In genomic region chr2:128862636-128863035, GRCm38 (mm10) we compare ENCODE assay signal across 8 mouse cellular contexts. TPM values are rescaled to one million over a fixed set of nuclear protein-coding genes. Genes with fewer than 3 reads are reported as not detected.
A peak's percentile ranks its signal among the peaks of the same experiment; 100 is the strongest.
DNase-seq lines count a peak whose midpoint lies in the region; ATAC-seq and TF ChIP-seq lines count a peak whose summit lies in the region.

Gene Fbln7 (plus strand): TSS chr2:128862981.

- peak; percentile 62 for DNase-seq in heart, adult 11 months
- DNase-seq in heart, adult 18-20 months = no peak
- no peak for DNase-seq in forebrain, postnatal 0 days
- no peak for DNase-seq in urinary bladder, postnatal 25 days (ENCODE audit: low spot score)
- DNase-seq in left cerebral cortex, adult 11 months (ENCODE audit: low spot score) = no peak
- DNase-seq in ovary, postnatal 10 days (ENCODE audit: low spot score) = no peak

- peaks cover 50% of the 10 kb centered on the region for H3K27me3 ChIP-seq in E14TG2a.4 (ENCODE audit: insufficient read depth, low read length)
- H3K27me3 ChIP-seq in forebrain, postnatal 0 days (ENCODE audit: insufficient read depth, low read length) = no peaks in the 10 kb centered on the region
- peaks cover 40% of the 10 kb centered on the region for H3K27me3 ChIP-seq in liver, embryonic 15.5 days

- H3K4me3 ChIP-seq in E14TG2a.4 (replicated peaks; ENCODE audit: low read length) = peak within 1 kb of the TSS; percentile 78
- peak within 1 kb of the TSS; percentile 49 for H3K4me3 ChIP-seq in forebrain, postnatal 0 days (ENCODE audit: low read depth, low read length)
- peak within 1 kb of the TSS; percentile 33 for H3K4me3 ChIP-seq in liver, embryonic 15.5 days (replicated peaks)

- no peaks in the 10 kb centered on the region; the same call in 1 of the 2 replicates for H3K4me1 ChIP-seq in E14TG2a.4 (replicated peaks; ENCODE audit: low read depth, low read length)
- H3K4me1 ChIP-seq in forebrain, postnatal 0 days (ENCODE audit: insufficient read depth) = 0 out of 2 replicates have a peak, but pooled peaks cover 7% of the 10 kb centered on the region
- H3K4me1 ChIP-seq in liver, embryonic 15.5 days (replicated peaks) = no peaks in the 10 kb centered on the region

- H3K4me2 ChIP-seq in forebrain, postnatal 0 days (ENCODE audit: low read depth) = peak within 1 kb of the TSS; percentile 97
- H3K4me2 ChIP-seq in liver, embryonic 15.5 days = peak within 1 kb of the TSS; percentile 57

- no peak for TF ChIP-seq CTCF in E14TG2a.4 (conservative IDR thresholded peaks at IDR 0.05; ENCODE audit: low read length)
- no peak for TF ChIP-seq CTCF in forebrain, postnatal 0 days (IDR thresholded peaks at IDR 0.05; ENCODE audit: low read depth)

- H3K27ac ChIP-seq in forebrain, postnatal 0 days (ENCODE audit: low read depth, low read length) = no peak within 1 kb of the TSS
- no peak within 1 kb of the TSS for H3K27ac ChIP-seq in liver, embryonic 15.5 days (replicated peaks)

- H3K36me3 ChIP-seq in E14TG2a.4 (ENCODE audit: insufficient read depth, low read length) = no peaks in the 10 kb centered on the region
- no peaks in the 10 kb centered on the region for H3K36me3 ChIP-seq in forebrain, postnatal 0 days (ENCODE audit: insufficient read depth)
- H3K36me3 ChIP-seq in liver, embryonic 15.5 days (replicated peaks) = no peaks in the 10 kb centered on the region

- H3K9me3 ChIP-seq in E14TG2a.4 (ENCODE audit: low read length) = no peaks in the 10 kb centered on the region
- no peaks in the 10 kb centered on the region for H3K9me3 ChIP-seq in forebrain, postnatal 0 days (ENCODE audit: low read length)
- no peaks in the 10 kb centered on the region for H3K9me3 ChIP-seq in liver, embryonic 15.5 days (replicated peaks)

- peak within 1 kb of the TSS; percentile 46 for H3K9ac ChIP-seq in forebrain, postnatal 0 days
- H3K9ac ChIP-seq in liver, embryonic 15.5 days = no peak within 1 kb of the TSS

- ATAC-seq in forebrain, postnatal 0 days = no peak
- ATAC-seq in liver, embryonic 15.5 days (ENCODE audit: insufficient read depth) = no peak

- 94% methylated on average over 9 of the region's 9 CpGs for WGBS in forebrain, postnatal 0 days
- 71% methylated on average over 9 of the region's 9 CpGs for WGBS in liver, embryonic 15.5 days (ENCODE audit: insufficient replicate concordance)

RNA-seq across cellular contexts. Expression of gene Fbln7, which starts in this region (rescaled TPM):
- under 1 TPM; 0.47 to 0.72 TPM for total RNA-seq in heart, adult 18-20 months (2021)
- total RNA-seq in forebrain, postnatal 0 days (2014; rRNA removed) = 2.6 and 3.8 TPM in 2 replicates
- polyA plus RNA-seq in forebrain, postnatal 0 days (2015; fragmentation: Nextera tagmentation; extraction: Ambion mirVana) = 2.3 and 2.6 TPM in 2 replicates
- polyA plus RNA-seq in liver, embryonic 15.5 days (2015; fragmentation: Nextera tagmentation; extraction: Ambion mirVana) = 0.35 and 0.40 TPM in 2 replicates
